Mouse (Mus musculus) WW6 (cell line): ENCODE results near the gene Dip2b.

Experiments used
- DNase-seq: peaks from one replicate; pipeline ENCODE4 v3.0.0-alpha.2; 2013; ENCODE audit warnings: low read depth, low spot score

Gene Dip2b

GRCm38 (mm10) chr15:100126456-100127107, 88.1 kb downstream of the Dip2b start:
- DNase-seq, result peak; percentile 18

- no peak for DNase-seq
These were observed 90.8 kb downstream of the Dip2b start for GRCm38 (mm10) chr15:100129151-100129790.

- DNase-seq, result no peak
These were observed 101.2 kb downstream of the Dip2b start for GRCm38 (mm10) chr15:100139665-100140064.

- no peak for DNase-seq
These were observed 102.0 kb downstream of the Dip2b start for GRCm38 (mm10) chr15:100140428-100140827.

GRCm38 (mm10) chr15:100143091-100143801, 104.8 kb downstream of the Dip2b start:
- no peak for DNase-seq

GRCm38 (mm10) chr15:100144854-100145824, 106.7 kb downstream of the Dip2b start:
- no peak for DNase-seq

- DNase-seq, result no peak
These were observed 107.5 kb downstream of the Dip2b start for GRCm38 (mm10) chr15:100145917-100146316.

GRCm38 (mm10) chr15:100150593-100150992, 112.1 kb downstream of the Dip2b start:
- DNase-seq, result no peak

GRCm38 (mm10) chr15:100152321-100152720, 113.9 kb downstream of the Dip2b start:
- no peak for DNase-seq

- DNase-seq, result no peak
These were observed 114.6 kb downstream of the Dip2b start for GRCm38 (mm10) chr15:100153024-100153423.

GRCm38 (mm10) chr15:100156095-100156707, 117.7 kb downstream of the Dip2b start:
- DNase-seq, result no peak

- DNase-seq, result no peak
These were observed 118.5 kb downstream of the Dip2b start for GRCm38 (mm10) chr15:100156781-100157470.

GRCm38 (mm10) chr15:100158985-100159384, 120.5 kb downstream of the Dip2b start:
- DNase-seq, result no peak

GRCm38 (mm10) chr15:100161747-100162280, 123.3 kb downstream of the Dip2b start:
- DNase-seq, result no peak

- DNase-seq, result no peak
These were observed 125.1 kb downstream of the Dip2b start for GRCm38 (mm10) chr15:100163381-100164051.

GRCm38 (mm10) chr15:100166464-100166863, 128.0 kb downstream of the Dip2b start:
- DNase-seq, result no peak

GRCm38 (mm10) chr15:100167791-100168190, 129.3 kb downstream of the Dip2b start:
- no peak for DNase-seq

GRCm38 (mm10) chr15:100168191-100168606, 129.7 kb downstream of the Dip2b start:
- no peak for DNase-seq

GRCm38 (mm10) chr15:100175176-100175575, 136.7 kb downstream of the Dip2b start:
- DNase-seq, result no peak

GRCm38 (mm10) chr15:100177167-100177566, 138.7 kb downstream of the Dip2b start:
- DNase-seq, result no peak
